Mouse (Mus musculus) adrenal gland, postnatal 10 days (tissue): ENCODE measurements at regions not wholly inside any gene's neighbourhood (a gene's known extent, or its start where the extent isn't known, plus 50 kb on each side); places are given as distances from the start of the nearest gene placed in this dataset.

Experiments used
- DNase-seq: peaks from one replicate; pipeline ENCODE4 v3.0.0; 2021; ENCODE audit warnings: mixed read lengths

GRCm38 (mm10) chrX:77433811-77434192 is 77.0 kb upstream of the Tbl1x start:
- no peak for DNase-seq

GRCm38 (mm10) chrX:77443852-77444492 is 66.8 kb upstream of the Tbl1x start:
- no peak for DNase-seq

GRCm38 (mm10) chrX:77446755-77447154 is 64.1 kb upstream of the Tbl1x start:
- DNase-seq, result no peak

- DNase-seq, result no peak
Measured at GRCm38 (mm10) chrX:77451977-77452675, 58.7 kb upstream of the Tbl1x start.
